14 mouse cellular contexts compared by ENCODE assay signal in genomic region chr2:48586831-48587169, GRCm38 (mm10).
"Had no signal": no experiment of that assay in that cellular context is flagged by ENCODE, and none has a peak within 500 bp of the region (broad histone marks: within the 10 kb centered on the region; RNA-seq: fewer than 3 reads in every experiment).

No protein-coding gene starts in this region.

- H3K27me3 ChIP-seq: kidney, embryonic 15.5 days; limb, embryonic 15.5 days; liver, embryonic 12.5 days; neural tube, embryonic 15.5 days had no signal

- H3K27ac ChIP-seq: kidney, embryonic 15.5 days; limb, embryonic 15.5 days; liver, embryonic 12.5 days; neural tube, embryonic 15.5 days; stomach, postnatal 0 days had no signal

- H3K4me2 ChIP-seq: kidney, embryonic 15.5 days; limb, embryonic 15.5 days; liver, embryonic 12.5 days; lung, embryonic 14.5 days; neural tube, embryonic 15.5 days had no signal

- H3K36me3 ChIP-seq: kidney, embryonic 15.5 days; limb, embryonic 15.5 days; liver, embryonic 12.5 days; neural tube, embryonic 15.5 days had no signal

- DNase-seq: kidney, postnatal 14 days; layer of hippocampus, adult 9-11 months; lung, embryonic 14.5 days; lung, postnatal 10 days; lung, postnatal 4 days; right cerebral cortex, adult 18-20 months; right cerebral cortex, postnatal 25 days; thymus, postnatal 4 days had no signal

- H3K4me1 ChIP-seq: kidney, embryonic 15.5 days; limb, embryonic 15.5 days; liver, embryonic 12.5 days; neural tube, embryonic 15.5 days had no signal

- H3K4me3 ChIP-seq: kidney, embryonic 15.5 days; limb, embryonic 15.5 days; liver, embryonic 12.5 days; myocyte; neural tube, embryonic 15.5 days had no signal

- H3K9ac ChIP-seq: kidney, embryonic 15.5 days; limb, embryonic 15.5 days; liver, embryonic 12.5 days; lung, embryonic 14.5 days; neural tube, embryonic 15.5 days had no signal

- H3K9me3 ChIP-seq: kidney, embryonic 15.5 days; limb, embryonic 15.5 days; liver, embryonic 12.5 days; neural tube, embryonic 15.5 days had no signal

- ATAC-seq: liver, embryonic 12.5 days had no signal
